Mouse (Mus musculus) mature B cell (primary cell): ENCODE data around the gene Klhl42.

Experiments used
- in situ Hi-C: fragments of 300-500 bp; cut with MboI; formaldehyde crosslinking; loops from 2 replicates; pipeline ENCODE4 v1.14.3; 2019

Klhl42 gene

DNA sequence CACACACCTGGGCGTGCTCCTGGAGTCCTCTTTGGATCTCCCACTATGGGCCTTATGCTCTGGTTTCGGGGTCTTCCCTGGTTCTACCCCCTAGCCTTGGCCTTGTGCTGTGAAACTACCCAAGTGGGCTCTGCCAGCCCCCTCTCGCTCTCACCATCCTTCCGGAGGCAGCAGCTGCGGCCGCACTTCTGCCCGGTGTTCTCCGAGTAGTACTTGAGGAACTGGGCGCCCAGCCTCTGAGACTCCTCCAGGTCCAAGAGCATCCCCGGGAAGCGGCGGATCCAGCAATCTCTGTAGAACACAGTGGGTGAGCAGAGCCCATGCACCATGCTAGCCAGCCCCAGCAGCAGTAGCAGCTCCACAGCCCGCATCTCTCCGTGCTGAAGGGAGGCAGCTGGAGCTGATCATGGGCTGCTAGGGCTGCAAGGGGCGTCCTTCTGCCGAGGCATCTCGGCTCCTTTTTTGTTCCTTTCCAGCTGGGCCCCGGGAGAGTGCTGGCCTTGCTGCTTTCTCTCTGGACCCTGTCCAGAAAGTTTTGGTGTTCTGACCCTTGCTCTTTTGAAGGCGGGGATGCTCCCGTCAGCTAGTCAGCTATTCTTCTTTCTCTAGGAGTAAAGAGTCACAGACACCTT, 4.5 kb upstream of the Klhl42 start, which contains the start of gene Mansc4:
Gene Mansc4 (minus strand): TSS at position 439 of the 632 bp plus-strand sequence.
- in situ Hi-C loops = loop anchor here (5.0 kb wide), 1 partner anchor 34 kb away; no protein-coding TSS in a partner anchor

DNA sequence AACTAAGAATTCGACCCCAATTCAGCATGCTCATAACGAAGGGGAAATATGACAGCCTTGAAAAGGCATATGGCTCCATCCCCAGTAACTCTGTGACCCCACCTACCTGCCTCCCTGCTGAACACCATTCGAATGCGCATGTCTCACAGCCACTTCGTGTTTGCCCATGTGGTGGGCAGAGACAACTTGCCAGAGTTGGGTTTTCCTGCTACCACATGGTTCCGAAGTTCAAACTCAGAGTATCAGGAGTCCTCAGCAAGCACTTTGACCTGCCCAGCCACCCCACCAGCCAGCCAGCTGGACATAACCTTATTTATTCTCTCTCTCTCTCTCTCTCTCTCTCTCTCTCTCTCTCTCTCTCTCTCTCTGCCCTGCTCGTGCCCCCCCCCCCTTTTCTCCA, 3.4 kb upstream of the Klhl42 start:
- in situ Hi-C loops = loop anchor here (5.0 kb wide), 1 partner anchor 35 kb away; no protein-coding TSS in a partner anchor

DNA sequence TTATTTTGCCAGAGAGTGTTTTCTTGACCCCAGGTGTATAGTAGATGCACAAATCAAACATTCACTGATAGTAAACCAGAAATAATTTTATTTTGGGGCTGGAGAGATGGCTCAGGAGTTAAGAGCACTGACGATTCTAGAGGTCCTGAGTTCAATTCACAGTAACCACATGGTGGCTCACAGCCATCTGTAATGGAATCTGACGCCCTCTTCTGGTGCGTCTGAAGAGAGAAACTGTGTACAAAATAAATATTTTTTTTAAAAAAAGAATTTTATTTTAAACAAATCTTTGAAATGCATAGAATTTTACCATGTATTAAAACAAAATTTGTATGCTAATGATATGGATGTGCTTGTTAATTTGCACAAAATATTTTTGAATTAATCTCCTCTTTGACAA, 2.7 kb upstream of the Klhl42 start:
- in situ Hi-C loops = loop anchor here (5.0 kb wide), 1 partner anchor 36 kb away; no protein-coding TSS in a partner anchor

DNA sequence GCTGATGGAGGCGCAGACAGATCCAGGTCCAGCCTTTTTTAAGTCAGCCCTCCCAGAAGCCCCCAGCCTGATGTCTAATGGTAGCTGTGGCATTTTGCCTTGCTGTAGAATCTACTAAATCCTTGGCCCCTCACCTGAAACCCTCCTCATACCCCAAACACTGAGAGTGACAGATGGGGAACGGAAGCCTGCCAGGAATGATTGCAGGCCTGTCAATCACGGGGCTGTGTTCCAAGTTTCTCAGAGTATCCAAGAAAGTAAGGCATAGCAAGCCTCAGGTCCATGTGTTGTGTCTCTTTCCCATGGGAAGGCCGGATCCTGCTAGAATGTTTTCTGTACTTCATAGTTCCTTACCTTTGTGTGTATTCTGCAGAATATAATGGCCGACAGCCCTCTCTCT, 988 bp upstream of the Klhl42 start:
- in situ Hi-C loops = no loop called here

DNA sequence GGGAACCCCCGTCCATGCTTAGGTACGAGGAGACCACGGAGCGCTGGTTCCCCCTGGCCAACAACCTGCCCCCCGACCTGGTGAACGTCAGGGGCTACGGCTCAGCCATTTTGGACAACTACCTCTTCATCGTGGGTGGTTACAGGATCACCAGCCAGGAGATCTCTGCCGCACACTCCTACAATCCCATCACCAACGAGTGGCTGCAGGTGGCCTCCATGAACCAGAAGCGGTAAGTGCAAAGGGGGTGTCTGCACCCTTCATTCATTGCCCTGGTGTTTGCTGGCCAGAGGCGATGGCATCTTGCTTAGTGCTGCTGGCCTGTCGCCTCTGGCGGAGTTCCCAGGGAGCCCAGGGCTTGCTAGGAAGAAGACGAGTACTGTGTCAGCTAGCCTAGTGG, 957 bp downstream of the Klhl42 start:
- in situ Hi-C loops = no loop called here

DNA sequence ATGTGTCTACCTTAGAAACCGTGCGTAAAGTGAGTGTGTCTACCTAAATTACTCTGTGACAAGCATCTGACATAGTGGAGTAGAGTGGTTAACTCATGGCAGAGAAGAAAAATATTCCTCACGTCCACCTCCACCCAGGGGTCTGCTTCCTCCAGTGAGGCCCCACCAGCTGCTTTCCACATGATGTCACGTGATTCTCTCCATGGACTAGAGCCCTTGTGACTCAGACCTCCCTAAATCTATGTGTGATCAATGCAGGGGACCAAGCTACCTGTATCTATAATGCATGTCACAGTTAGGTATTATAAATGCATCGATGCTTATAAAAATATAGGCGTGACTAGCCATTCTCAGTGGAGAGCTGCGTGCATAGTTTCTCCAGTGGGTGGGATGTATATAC, 3.6 kb downstream of the Klhl42 start:
- in situ Hi-C loops = no loop called here

DNA sequence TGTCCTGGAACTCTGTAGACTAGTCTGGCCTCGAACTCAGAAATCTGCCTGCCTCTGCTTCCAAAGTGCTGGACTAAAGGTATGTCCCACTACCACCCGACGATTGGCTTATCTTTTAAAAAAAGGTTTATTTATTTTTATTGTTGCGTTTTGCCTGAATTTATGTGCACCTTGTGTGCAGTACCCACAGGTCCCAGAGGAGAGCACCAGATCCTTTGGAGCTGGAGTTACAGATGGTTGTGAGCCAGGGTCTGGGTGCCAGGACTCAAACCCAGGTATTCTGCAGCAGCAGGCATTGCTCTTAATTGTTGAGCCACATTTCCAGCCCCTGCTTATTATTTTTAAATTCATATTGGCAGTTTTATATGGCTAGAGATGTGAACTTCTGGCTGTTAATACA, 4.9 kb downstream of the Klhl42 start:
- in situ Hi-C loops = no loop called here

DNA sequence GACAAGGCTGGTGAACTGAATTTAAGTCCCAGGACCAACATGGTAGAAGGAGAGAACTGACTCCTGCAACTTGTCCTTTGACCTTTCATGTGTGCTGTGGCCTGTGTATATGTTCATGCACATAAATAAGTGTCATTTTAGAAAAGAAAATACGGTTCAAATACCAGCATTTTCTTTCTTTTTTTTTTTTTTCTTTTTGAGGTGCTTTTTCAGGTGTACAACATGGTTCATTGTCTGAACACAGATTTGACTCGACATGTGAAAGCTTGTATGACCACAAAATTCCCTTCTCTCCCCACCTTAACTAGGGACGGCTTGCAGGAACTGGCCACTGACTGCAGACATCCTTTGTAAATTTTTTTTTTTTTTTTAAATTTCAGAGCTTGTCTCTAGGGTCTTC, 5.8 kb downstream of the Klhl42 start:
- in situ Hi-C loops = no loop called here

DNA sequence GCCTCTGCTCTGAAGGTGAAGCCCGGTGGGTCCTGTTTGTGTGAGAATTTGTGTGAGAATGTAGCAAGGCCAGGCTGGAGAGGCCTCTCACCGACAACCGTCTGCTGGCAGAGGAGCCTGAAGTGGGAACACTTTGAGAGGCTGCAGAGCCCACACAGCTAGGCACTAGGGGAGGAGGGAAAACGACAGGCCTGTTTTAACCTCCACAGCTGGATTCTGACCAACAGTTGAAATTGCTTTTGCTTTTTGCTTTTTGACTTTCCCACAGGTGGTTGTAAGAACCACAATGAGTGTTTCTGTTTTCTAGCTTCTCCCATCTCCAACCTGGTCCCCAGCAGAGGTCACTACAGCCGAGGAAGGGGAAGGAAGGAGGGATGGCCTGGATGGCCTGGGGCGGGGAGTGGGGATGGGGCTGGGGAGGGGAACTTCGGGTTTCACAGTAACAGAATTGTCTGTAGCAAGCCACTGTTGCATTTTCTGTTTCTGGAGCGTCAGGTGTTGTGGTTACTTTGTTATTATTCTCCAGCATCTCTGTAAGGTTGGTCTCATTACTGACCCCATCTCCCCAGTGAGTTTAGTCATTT, 6.3 kb downstream of the Klhl42 start:
- in situ Hi-C loops = no loop called here

DNA sequence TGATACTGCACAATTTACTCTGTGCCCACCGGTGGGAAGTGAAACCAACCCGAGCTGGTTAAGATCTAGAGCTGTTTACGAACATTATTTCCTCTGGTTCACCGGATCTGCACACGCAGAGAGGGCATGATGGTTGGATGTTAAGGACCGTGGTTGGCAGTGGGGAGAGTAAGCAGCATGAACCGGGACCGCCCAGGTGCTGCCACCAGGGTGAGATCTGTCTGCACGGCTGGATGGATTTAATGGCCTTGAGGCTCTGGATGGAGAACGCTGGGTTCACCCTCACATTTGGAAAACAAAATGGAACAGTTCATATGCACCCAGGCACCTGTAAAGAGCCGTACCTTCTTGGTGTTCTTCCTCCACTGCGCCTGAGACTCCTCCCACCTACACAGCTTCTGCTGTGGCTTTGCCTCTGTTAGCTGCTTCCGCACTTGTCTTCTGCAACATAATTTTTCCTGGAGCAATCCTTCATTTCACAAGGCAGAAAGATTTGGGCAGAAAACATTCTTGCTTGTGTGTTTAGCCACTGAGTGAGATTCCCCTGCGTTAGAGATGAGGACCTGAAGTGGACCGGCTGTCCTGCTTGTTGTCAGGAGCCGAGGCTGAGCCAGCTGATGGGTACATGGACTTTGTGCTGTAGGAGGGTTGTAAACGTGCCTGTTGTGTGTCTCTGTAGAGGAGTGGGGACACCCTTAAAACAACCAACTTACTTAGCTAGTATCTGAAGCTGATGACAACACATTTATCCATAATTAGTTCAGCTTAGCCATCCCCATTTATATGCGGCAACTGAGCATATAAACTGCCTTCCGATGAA, 8.5 kb downstream of the Klhl42 start:
- in situ Hi-C loops = no loop called here

DNA sequence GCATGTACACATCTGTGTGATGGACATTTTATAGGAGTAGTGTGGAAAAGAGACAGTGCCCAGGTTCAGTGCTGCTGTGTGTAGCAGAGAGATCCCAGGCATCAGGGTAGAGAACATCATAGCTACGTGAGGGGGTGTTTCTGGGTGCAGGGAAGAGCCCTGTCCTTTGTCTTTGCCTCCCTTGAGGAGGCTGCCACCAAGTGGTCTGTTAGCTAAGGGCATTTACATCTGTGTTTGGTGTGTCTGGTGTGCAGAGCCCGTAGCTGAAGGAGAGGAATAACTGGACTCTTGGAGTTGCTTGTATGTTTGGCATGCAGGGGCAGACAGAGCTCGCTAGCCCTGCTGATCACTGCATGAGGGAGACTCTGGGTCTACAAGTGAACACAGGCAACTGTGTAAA, 11.1 kb downstream of the Klhl42 start:
- in situ Hi-C loops = no loop called here

DNA sequence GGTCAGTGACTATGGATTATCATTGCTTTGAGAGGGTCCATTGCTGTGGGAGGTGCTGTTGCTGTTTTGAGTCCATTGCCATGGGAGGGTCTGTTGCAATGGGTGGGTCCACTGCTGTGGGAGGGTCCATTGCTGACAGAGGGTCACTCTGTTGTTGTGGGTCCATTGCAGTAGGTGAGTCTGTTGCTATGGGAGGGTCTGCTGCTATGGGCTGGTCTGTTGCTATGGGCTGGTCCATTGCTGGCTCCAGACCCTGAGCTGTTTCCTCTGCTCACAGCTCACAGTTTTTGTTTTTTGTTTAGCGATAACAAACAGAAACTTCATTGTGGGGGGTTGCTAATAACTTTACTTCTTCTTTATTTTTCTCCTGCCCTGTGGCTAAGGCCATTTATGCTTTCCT, 14.3 kb downstream of the Klhl42 start:
- in situ Hi-C loops = no loop called here

DNA sequence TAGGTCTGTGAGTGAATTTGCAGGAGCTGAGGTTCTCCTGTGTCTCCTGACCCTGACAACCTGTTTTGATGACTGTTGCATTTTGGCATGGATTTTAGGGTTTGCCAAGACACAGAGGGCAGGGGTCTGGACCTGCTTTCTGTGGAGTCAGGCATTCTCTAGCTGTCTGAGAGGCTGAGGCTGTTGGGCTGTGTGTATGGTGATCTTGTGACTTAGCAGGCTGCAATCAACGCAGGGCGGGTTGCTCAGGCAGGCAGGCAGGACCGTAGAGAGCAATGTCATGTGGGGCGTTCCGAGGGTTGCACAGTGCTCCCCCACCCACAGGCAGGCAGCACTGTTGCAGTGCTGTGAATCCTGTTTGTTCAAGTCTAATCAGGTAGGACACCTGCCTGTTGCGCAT, 15.5 kb downstream of the Klhl42 start:
- in situ Hi-C loops = no loop called here

DNA sequence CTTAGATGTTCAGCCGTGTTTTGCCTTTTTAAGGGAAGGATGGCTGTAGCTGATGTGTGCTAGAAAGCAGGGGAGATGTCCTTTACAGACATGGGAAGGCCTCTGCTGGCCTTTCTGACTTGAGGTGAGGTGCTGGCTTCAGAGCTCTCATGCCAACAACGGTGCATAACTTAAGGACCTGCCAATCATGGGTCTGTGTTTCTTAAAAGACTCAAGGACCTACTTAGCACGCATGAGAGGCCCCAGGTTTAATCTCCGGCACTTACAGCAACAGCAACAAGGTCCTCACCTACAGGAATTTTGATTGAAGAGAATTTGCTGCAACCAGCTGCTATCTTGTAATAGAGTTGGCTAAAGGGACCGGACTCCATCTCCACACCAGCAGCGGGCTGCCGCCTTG, 18.1 kb downstream of the Klhl42 start:
- in situ Hi-C loops = no loop called here

DNA sequence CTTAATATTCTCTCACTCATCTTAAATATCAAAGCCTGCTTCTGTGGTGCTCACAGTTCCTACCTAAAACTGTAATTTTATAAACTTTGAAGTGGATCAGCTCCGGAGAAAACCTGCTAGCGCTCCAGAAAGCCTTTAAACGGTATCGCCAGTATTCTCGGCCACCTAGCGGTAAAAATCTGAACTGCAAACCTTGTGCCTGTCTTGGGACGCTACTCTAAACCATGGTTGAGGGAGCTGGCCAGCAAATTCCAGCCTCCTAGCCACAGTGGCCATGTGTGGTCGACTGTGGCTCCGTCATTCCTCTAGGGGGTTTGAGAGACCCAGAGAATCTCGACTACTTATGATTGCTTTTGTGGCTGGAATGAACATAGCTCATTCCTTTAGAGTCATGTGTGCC, 25.4 kb downstream of the Klhl42 start:
- in situ Hi-C loops = loop anchor here (10.0 kb wide), 1 partner anchor 112 kb away; no protein-coding TSS in a partner anchor

DNA sequence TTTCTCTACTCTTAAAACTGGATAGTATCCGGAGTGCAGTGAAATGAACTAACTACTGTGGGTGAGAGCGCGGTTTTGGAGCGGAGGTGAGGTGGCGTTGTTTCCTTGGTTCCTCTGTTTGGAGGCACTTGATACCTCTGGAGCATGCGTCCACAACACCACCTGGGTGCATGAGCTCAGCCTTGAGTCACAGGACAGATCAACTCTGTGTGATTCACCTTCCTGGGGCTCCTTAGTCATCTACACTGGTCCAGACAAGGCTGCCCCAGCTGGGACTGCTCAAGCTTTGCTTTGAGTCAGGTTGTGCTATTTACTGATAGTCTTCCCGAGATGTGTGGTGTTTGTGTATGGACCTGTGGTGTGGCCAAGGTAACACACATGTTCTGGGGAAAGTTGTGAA, 26.6 kb downstream of the Klhl42 start:
- in situ Hi-C loops = loop anchor here (10.0 kb wide), 1 partner anchor 113 kb away; no protein-coding TSS in a partner anchor

DNA sequence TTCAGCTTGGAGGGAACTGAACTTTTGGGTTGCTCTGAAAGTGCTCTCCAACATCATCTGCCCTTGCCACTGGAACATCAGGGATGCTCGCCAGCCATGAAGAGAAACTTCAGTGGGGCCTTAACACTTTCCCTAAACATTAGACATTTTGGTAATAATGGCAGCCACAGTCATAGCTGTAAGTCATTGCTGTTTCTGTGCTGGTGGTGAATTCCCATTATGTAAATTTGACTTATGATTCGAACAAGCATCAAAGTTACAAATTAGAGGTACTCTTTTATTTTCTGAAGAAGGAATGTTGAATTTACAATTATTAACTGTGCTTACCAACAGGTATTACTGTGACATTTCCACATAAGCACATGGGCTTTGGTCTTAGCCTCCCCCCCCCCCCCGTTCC, 27.0 kb downstream of the Klhl42 start:
- in situ Hi-C loops = loop anchor here (10.0 kb wide), 1 partner anchor 113 kb away; no protein-coding TSS in a partner anchor

DNA sequence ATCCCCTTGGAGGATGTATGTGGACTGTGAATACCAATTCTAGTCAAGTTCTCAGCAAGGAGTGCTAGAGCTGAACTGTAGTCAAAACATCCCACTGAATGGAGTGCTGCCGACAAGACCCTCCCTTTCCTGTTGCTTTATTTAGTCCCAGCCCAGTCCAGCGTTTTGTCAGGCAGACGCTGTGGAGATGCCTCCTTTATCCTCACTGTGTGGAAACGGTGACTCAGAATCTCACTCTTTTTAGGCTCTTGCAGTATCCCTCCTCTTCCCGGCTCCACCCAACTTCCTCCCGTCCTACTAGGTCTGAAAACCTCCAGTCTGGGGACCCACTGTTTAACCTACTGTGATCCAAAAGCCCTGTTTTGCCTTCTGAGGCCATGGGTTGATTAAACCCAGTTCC, 30.1 kb downstream of the Klhl42 start:
- in situ Hi-C loops = no loop called here

DNA sequence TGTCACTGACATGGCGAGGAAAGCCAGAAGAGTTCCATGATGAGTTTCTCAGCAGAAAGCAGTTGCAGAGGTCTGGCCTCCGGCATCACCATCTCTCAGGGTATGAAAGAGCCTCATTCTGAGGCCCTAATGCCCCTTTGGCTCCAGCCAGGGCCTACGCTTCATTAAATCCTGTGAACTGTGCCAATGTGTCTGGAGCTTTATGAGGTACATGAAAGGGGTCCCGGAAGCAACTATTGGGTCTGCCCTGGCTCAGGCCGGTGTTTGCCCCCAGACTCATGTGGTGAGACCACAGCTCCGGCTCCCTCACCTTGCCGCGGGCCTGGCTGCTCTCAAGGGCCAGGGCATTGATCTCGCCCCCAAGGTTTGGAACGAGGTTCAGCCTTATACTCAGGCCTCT, 36.1 kb downstream of the Klhl42 start:
- in situ Hi-C loops = no loop called here

DNA sequence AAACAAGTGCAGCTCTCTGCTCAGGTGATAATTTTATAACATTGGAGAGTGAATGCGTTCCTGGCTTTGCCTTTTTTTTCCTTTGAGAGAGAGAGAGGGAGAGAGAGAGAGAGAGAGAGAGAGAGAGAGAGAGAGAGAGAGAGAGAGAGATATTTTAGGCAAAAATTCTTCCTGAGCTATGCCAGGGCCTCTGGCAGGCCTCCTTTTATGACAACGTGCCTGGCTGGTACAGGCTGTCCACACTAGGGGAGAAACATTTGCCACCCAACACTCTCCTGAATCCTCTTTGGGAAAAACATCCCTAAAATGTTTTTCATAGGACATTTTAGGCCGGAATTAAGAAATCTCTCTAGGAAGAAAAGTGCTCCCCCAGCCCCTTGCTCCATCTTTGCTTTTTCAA, 47.1 kb downstream of the Klhl42 start:
- in situ Hi-C loops = no loop called here

DNA sequence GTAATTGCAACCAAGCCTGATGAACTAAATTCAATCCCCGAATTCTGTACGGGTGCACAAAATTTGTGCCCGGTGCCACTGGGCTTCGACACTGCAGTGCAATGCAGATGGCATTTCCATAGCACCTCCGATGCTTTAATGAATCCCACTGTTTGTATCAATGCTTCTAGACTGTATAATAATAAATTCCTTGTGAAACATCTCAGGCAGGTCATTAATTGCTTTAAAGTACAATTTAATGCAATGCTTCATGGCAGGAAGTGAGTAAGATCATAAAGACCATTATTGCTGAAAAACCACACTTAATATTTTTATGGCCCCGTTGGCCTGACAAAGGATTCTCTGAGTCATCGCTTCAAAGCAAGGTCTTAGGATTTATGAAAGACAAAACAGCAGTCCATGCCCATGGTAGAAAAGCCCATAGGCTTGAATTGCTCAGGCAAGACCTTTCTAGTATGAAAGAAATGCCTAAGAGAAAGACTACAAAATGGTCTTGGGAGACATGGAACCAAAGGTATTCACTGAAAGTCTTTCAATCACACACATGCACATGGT, 49.5 kb downstream of the Klhl42 start:
- in situ Hi-C loops = no loop called here

DNA sequence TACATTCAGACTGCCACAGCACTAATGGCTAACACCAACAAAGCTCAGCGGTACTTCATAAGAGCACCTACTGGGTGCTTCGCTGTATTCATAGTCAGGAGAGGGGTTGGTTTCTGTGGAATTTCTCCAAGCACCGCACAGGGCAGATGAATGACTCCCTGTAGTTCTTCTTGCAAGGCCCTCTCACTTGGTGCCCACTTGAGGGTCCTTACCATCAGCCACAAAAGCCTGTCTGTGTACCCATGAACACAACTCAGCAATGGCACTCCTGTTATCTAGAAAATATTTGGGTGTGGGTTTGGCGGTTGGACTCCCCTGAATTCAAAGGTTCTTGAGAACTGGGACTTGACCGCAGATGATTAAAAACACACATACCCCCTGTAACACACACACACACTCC, 53.5 kb downstream of the Klhl42 start:
- in situ Hi-C loops = no loop called here

DNA sequence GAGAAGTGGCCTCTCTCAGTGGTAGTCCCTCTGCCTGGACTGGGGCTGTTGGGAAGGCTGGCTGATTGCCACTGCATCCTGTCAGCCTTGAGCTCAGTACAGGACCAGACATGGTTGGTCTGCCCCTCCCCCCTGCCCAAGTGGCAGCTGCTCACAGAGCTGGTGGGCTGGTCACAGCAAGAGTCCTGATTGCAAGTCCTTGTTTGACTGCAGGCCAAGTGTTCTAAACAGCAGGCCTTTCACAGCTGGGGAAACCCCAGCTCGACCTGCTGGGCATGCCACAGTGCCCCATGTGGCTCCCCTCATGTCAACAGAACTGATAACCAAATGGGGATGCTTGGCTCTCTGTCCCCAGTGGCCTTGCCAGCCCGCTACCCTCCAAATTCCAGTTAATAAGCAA, 54.1 kb downstream of the Klhl42 start:
- in situ Hi-C loops = no loop called here
